Mouse (Mus musculus) liver, postnatal 0 days (tissue): ENCODE results near the gene Lbh. TPM values are rescaled to one million over a fixed set of nuclear protein-coding genes. Genes with fewer than 3 reads are reported as not detected.

Experiments
- ATAC-seq: fragments of 200-750 bp; cut with Nextera tagmentation; 2 replicates; pipeline ENCODE4 v1.8.0; 2017; ENCODE audit warnings: mild to moderate bottlenecking, moderate library complexity
- DNase-seq: peaks from one replicate; pipeline ENCODE4 v3.0.0-alpha.2; 2016
- H3K27ac ChIP-seq: fragments of 300-500 bp; sonication (generic); 2 replicates; pipeline ENCODE4 v1.5.1; 2014; ENCODE audit warnings: antibody characterized with exemption, moderate library complexity, mild to moderate bottlenecking, low read depth
- H3K27me3 ChIP-seq: fragments of 300-500 bp; sonication (generic); 2 replicates; pipeline ENCODE4 v1.6.1; 2014; ENCODE audit warnings: low read length, control low read depth, mixed read lengths; ENCODE audit not compliant: insufficient read depth
- H3K36me3 ChIP-seq: fragments of 300-500 bp; sonication (generic); replicated peaks from 2 replicates; pipeline ENCODE4 v1.6.1; 2014; ENCODE audit warnings: mild to moderate bottlenecking, control low read depth, low read length, moderate library complexity, mixed read lengths; ENCODE audit not compliant: insufficient read depth
- H3K4me1 ChIP-seq: fragments of 300-500 bp; sonication (generic); 2 replicates; pipeline ENCODE4 v1.6.1; 2014; ENCODE audit warnings: antibody characterized with exemption, mild to moderate bottlenecking, control low read depth; ENCODE audit not compliant: insufficient read depth
- H3K4me2 ChIP-seq: fragments of 300-500 bp; sonication (generic); 2 replicates; pipeline ENCODE4 v1.6.1; 2014; ENCODE audit warnings: low read depth, mild to moderate bottlenecking, low read length, moderate library complexity, mixed read lengths
- H3K4me3 ChIP-seq: fragments of 300-500 bp; sonication (generic); 2 replicates; pipeline ENCODE4 v1.5.1; 2014; ENCODE audit warnings: low read depth, low read length
- H3K9ac ChIP-seq: fragments of 300-500 bp; sonication (generic); replicated peaks from 2 replicates; pipeline ENCODE4 v1.6.1; 2014; ENCODE audit warnings: mild to moderate bottlenecking, moderate library complexity
- H3K9me3 ChIP-seq: fragments of 300-500 bp; sonication (generic); 2 replicates; pipeline ENCODE4 v1.6.1; 2016; ENCODE audit warnings: mild to moderate bottlenecking, control low read depth, low read length, mixed read lengths
- CTCF ChIP-seq: sonication (generic); IDR thresholded peaks from 2 replicates; pipeline ENCODE4 v1.5.1; 2016; ENCODE audit warnings: antibody characterized with exemption, low read depth
- EP300 ChIP-seq: IDR thresholded peaks from 2 replicates; pipeline ENCODE4 v1.6.1; 2016; ENCODE audit warnings: antibody characterized with exemption, low read depth, mild to moderate bottlenecking
- WGBS: fragments of 180-500 bp; shearing (Covaris S2); extraction: QIAGEN DNeasy Blood & Tissue Kit; methylation state at CpG from one replicate; pipeline ENCODE4 v1.1.7; 2014; ENCODE audit not compliant: insufficient replicate concordance; 5-methylcytosine and 5-hydroxymethylcytosine counted together
- polyA plus RNA-seq: library from polyadenylated mRNA; unstranded; fragments of >200 nt; fragmentation: Nextera tagmentation; extraction: Ambion mirVana; gene quantifications from 2 replicates; pipeline ENCODE4 v1.2.1, GENCODE M21; 2015

Lbh gene
- polyA plus RNA-seq, 1 experiment from 2014 or later = 0.94 TPM

DNA sequence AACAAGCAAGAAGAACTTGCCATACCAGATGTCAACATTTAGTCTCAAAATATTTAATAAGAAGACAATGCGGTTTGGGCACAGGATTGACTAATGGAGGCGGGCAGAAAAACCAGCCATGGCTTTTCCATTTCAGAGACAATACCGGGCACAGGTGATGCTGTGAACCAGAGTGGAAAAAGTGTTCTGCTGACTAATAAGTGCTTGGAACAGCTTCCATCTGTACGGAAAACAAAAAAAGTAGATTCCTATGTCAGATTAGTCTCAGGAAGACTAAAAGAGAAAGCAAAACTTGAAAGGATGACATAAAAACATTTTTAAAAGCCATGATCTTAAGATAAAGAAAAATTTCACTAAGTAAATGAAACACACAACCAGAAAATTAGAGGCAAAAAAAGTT lies 16.4 kb upstream of the Lbh start:
- DNase-seq = peak; percentile 2
- H3K4me3 ChIP-seq = no peak overlapping the region

GRCm38 (mm10) chr17:72903321-72903720 lies 14.8 kb upstream of the Lbh start:
- Histone ChIP-seq H3K27me3 (no peaks in the 10 kb centered on the region), H3K36me3 (no peaks in the 10 kb centered on the region), H3K4me1 (no peaks in the 10 kb centered on the region), H3K4me2 (no peak overlapping the region), H3K27ac (no peak overlapping the region), H3K4me3 (no peak overlapping the region), H3K9ac (no peak overlapping the region), H3K9me3 (no peaks in the 10 kb centered on the region)
- TF ChIP-seq CTCF (no peak), EP300 (no peak)
- DNase-seq = no peak
- 89% methylated on average over 5 of the region's 5 CpGs for WGBS
- ATAC-seq = no peak

More for the DNA sequence above, 16.4 kb upstream of the Lbh start:
- 82% methylated on average over 4 of the region's 4 CpGs for WGBS
- H3K36me3 ChIP-seq = no peaks in the 10 kb centered on the region
- no peak overlapping the region for H3K27ac ChIP-seq
- no peak overlapping the region for H3K4me2 ChIP-seq
- no peaks in the 10 kb centered on the region for H3K9me3 ChIP-seq
- TF ChIP-seq CTCF = no peak
- no peak for TF ChIP-seq EP300
- no peak overlapping the region for H3K9ac ChIP-seq
- no peaks in the 10 kb centered on the region for H3K4me1 ChIP-seq
- no peaks in the 10 kb centered on the region for H3K27me3 ChIP-seq
- ATAC-seq = no peak

GRCm38 (mm10) chr17:72903921-72904421 lies 14.1 kb upstream of the Lbh start:
- Histone ChIP-seq H3K9me3 (no peaks in the 10 kb centered on the region), H3K27me3 (no peaks in the 10 kb centered on the region), H3K4me2 (no peak overlapping the region), H3K9ac (no peak overlapping the region), H3K27ac (no peak overlapping the region), H3K36me3 (no peaks in the 10 kb centered on the region), H3K4me1 (no peaks in the 10 kb centered on the region), H3K4me3 (no peak overlapping the region)
- 41% methylated on average over 9 of the region's 9 CpGs for WGBS
- no peak for TF ChIP-seq EP300
- no peak for TF ChIP-seq CTCF
- ATAC-seq (peak; percentile 47; the same call in 1 of the 2 replicates), DNase-seq (peak; percentile 15)

- Histone ChIP-seq H3K9ac (no peak overlapping the region), H3K36me3 (no peaks in the 10 kb centered on the region), H3K27me3 (no peaks in the 10 kb centered on the region), H3K4me1 (no peaks in the 10 kb centered on the region), H3K4me3 (no peak overlapping the region), H3K27ac (no peak overlapping the region), H3K4me2 (no peak overlapping the region), H3K9me3 (no peaks in the 10 kb centered on the region)
- ATAC-seq (no peak), DNase-seq (no peak)
- no peak for TF ChIP-seq EP300
- TF ChIP-seq CTCF = no peak
- WGBS = 66% methylated on average over 7 of the region's 7 CpGs
These were observed 13.2 kb upstream of the Lbh start for GRCm38 (mm10) chr17:72904873-72905272.

DNA sequence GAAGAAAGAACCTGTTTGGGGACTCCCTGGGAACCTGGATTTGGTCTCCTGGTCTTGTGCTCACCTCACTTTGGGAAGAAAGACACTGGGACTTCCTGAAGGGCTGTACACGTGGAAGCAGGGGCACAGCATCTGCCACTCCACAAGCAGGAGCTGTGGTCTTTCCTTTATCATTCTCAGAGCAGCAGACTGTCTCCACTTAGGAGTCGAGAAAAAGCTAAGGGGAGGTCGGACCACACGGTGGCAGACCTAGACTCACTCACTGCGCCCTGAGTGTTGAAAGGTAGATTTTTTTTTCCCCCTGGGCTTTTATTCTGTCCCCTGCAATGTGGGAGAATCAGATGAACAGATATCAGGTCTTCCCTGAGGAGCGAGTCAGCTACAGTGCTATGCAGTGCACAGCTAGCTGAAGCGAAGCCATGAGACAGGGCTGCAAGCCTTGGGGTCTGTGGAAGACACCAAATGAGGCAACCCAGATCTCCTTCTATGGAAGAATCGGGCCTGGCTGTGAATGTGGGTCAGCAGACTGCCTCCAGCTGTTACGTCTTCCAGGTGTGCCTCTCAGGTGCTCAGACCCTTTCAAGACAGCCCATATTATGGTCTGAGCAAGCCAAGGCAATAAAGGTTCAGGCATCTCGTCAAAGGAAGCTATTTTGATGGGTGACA lies 11.7 kb upstream of the Lbh start:
- 59% methylated on average over 10 of the region's 10 CpGs for WGBS
- Histone ChIP-seq H3K36me3 (no peaks in the 10 kb centered on the region), H3K4me2 (no peak overlapping the region), H3K4me1 (no peaks in the 10 kb centered on the region), H3K4me3 (no peak overlapping the region), H3K27ac (no peak overlapping the region), H3K9ac (no peak overlapping the region), H3K27me3 (no peaks in the 10 kb centered on the region), H3K9me3 (no peaks in the 10 kb centered on the region)
- TF ChIP-seq CTCF = no peak
- no peak for TF ChIP-seq EP300
- DNase-seq (peak; percentile 7), ATAC-seq (no peak)

DNA sequence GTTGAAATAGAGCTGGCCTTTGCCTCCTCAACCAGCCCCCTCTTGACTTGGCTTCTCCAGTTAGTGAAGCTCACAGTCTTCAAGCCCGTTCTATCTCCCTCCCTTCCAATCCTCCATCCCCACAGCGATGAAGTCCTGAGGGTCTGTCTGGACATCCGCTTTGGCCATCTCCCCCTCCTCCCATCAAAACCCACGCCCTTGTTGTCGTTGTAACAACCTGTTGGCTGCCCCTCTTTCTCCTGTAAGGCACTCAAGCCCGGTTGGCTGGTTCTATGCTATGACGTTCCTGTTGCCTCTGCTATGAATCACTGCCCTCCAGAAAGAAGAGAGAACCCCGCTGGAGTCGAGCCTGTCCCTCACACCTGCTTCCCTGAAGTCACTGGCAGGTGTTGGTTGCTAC lies 10.9 kb upstream of the Lbh start:
- H3K27ac ChIP-seq = no peak overlapping the region
- H3K4me2 ChIP-seq = no peak overlapping the region
- H3K27me3 ChIP-seq = no peaks in the 10 kb centered on the region
- no peak for ATAC-seq
- H3K4me3 ChIP-seq = no peak overlapping the region
- H3K9ac ChIP-seq = no peak overlapping the region
- H3K9me3 ChIP-seq = no peaks in the 10 kb centered on the region
- peak; percentile 8 for DNase-seq
- no peaks in the 10 kb centered on the region for H3K4me1 ChIP-seq
- whole genome bisulfite sequencing = 73% methylated on average over 9 of the region's 9 CpGs
- TF ChIP-seq CTCF (no peak), EP300 (no peak)
- no peaks in the 10 kb centered on the region for H3K36me3 ChIP-seq
